Mouse (Mus musculus): Measurements from ENCODE around the gene Rab30. TPM values are rescaled to one million over a fixed set of nuclear protein-coding genes. Genes with fewer than 3 reads are reported as not detected.
A peak's percentile ranks its signal among the peaks of the same experiment; 100 is the strongest.

Gene Rab30
- polyA plus RNA-seq, 2 experiments: 1.9 to 6.8 TPM

DNA sequence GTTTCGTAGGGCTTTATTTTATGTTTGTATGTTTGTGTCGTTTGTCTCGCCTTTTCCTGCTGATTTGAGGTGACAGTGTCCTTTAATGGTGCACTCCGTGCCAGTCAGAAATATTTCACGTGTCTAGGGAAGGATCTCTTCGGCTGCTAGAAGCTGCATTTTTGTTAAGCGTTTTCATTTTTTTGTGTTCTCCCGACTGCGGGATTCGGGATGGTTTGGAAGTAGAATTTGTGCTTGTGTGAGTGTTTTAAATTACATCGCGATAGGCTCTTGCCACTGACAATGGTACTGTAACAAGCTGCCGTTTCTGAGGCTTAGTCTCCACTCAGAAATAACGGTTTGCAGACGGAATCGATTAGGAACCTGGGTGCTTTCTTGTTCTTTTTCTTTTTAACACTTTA, 938 bp downstream of the Rab30 start:
- TF ChIP-seq EP300 (IDR thresholded peaks at IDR 0.05; ENCODE audit: low read depth): no peak
- ATAC-seq (ENCODE audit: insufficient read depth) (no peak), DNase-seq (ENCODE audit: low read depth in 3 of 3, low spot score in 3 of 3) (peak in 1 of 3 experiments; percentile 20)
- H3K27ac ChIP-seq: peak overlapping the region; percentile 90
- H3K4me1 ChIP-seq (replicated peaks; ENCODE audit: control insufficient read depth in 2 of 2, insufficient read depth in 2 of 2, low read length in 1 of 2): peaks cover 22 to 23% of the 10 kb centered on the region in 2 experiments
- WGBS (ENCODE audit: insufficient replicate concordance): under 1% methylated on average over 16 of the region's 16 CpGs
- peak overlapping the region; percentile 83 for H3K9ac ChIP-seq (replicated peaks)
- no peaks in the 10 kb centered on the region for H3K9me3 ChIP-seq (ENCODE audit: control insufficient read depth, low read length)
- peaks cover 18% of the 10 kb centered on the region for H3K36me3 ChIP-seq (replicated peaks; ENCODE audit: control insufficient read depth, insufficient read depth, low read depth)
- H3K27me3 ChIP-seq (ENCODE audit: control insufficient read depth, insufficient read depth, low read length): no peaks in the 10 kb centered on the region; the same call in 1 of the 2 replicates
- H3K4me3 ChIP-seq (ENCODE audit: insufficient read depth in 1 of 2, low read depth in 2 of 2, low read length in 2 of 2): peak overlapping the region; percentile 94 to 95
- H3K4me2 ChIP-seq (ENCODE audit: low read depth): peak overlapping the region; percentile 92

DNA sequence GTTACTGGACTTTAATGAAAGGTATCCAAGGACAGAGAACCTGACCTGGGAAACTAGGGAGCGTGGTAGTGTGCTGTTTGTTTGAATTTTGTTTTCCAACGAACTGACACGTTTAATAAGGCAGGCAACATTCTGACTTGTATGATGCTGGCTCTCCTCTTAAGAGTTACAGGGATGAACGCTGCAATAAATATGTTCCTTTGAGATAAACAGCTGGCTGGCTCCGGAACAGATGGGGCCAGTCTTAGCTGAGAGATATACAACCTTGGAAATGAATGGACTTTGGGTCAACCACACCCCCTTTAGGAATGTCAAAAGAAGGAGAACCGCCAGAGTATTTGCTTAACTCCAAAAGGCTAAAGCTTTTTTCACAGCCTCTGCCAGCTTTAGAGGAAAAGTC, 1.4 kb downstream of the Rab30 start:
- peak overlapping the region; percentile 90 for H3K27ac ChIP-seq
- under 1% methylated on average over 6 of the region's 6 CpGs for WGBS (ENCODE audit: insufficient replicate concordance)
- peak overlapping the region; percentile 83 for H3K9ac ChIP-seq (replicated peaks)
- H3K36me3 ChIP-seq (replicated peaks; ENCODE audit: control insufficient read depth, insufficient read depth, low read depth): peaks cover 14% of the 10 kb centered on the region
- ATAC-seq (ENCODE audit: insufficient read depth): peak; percentile 51
- DNase-seq (ENCODE audit: low read depth in 3 of 3, low spot score in 3 of 3): peak; percentile 75 to 80 (median 77)
- TF ChIP-seq CTCF (IDR thresholded peaks at IDR 0.05; ENCODE audit: low read depth) (no peak), EP300 (IDR thresholded peaks at IDR 0.05; ENCODE audit: low read depth) (peak; percentile 91)
- H3K4me3 ChIP-seq (ENCODE audit: insufficient read depth in 1 of 2, low read depth in 2 of 2, low read length in 2 of 2): peak overlapping the region; percentile 94 to 95
- peak overlapping the region; percentile 92 for H3K4me2 ChIP-seq (ENCODE audit: low read depth)
- no peaks in the 10 kb centered on the region for H3K9me3 ChIP-seq (ENCODE audit: control insufficient read depth, low read length)
- H3K27me3 ChIP-seq (ENCODE audit: control insufficient read depth, insufficient read depth, low read length): no peaks in the 10 kb centered on the region; the same call in 1 of the 2 replicates
- peaks cover 22 to 23% of the 10 kb centered on the region in 2 experiments for H3K4me1 ChIP-seq (replicated peaks; ENCODE audit: control insufficient read depth in 2 of 2, insufficient read depth in 2 of 2, low read length in 1 of 2)

DNA sequence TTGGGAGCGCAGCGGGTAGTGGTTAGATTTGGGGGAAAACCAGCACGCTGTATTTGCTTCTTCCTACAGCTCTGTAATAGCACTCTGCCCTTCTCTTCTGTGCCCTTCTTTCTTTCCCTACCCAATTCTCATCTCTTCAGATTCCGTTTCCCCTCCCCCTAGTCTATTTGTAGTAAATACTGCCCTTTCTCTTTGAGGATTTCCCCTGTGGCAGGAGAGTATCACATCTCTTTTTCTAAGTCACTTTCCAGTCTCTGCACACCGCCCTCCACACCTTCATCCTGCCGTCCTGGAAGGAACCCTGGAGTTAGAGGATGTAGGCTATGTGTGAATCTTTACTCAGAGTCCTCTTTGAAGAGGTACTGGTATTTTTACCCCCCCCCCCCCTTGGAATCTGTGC, 1.9 kb downstream of the Rab30 start:
- H3K36me3 ChIP-seq (replicated peaks; ENCODE audit: control insufficient read depth, insufficient read depth, low read depth): peaks cover 8% of the 10 kb centered on the region
- peak overlapping the region; percentile 83 for H3K9ac ChIP-seq (replicated peaks)
- ATAC-seq (ENCODE audit: insufficient read depth) (no peak), DNase-seq (ENCODE audit: low read depth in 3 of 3, low spot score in 3 of 3) (no peak)
- WGBS (ENCODE audit: insufficient replicate concordance): 25% methylated on average over 6 of the region's 6 CpGs
- H3K9me3 ChIP-seq (ENCODE audit: control insufficient read depth, low read length): no peaks in the 10 kb centered on the region
- H3K27ac ChIP-seq: peak overlapping the region; percentile 6; the same call in 1 of the 2 replicates
- peak overlapping the region; percentile 94 to 95 for H3K4me3 ChIP-seq (ENCODE audit: insufficient read depth in 1 of 2, low read depth in 2 of 2, low read length in 2 of 2)
- no peaks in the 10 kb centered on the region; the same call in 1 of the 2 replicates for H3K27me3 ChIP-seq (ENCODE audit: control insufficient read depth, insufficient read depth, low read length)
- peak overlapping the region; percentile 92 for H3K4me2 ChIP-seq (ENCODE audit: low read depth)
- H3K4me1 ChIP-seq (replicated peaks; ENCODE audit: control insufficient read depth in 2 of 2, insufficient read depth in 2 of 2, low read length in 1 of 2): peaks cover 22 to 23% of the 10 kb centered on the region in 2 experiments
- no peak for TF ChIP-seq CTCF (IDR thresholded peaks at IDR 0.05; ENCODE audit: low read depth)
- TF ChIP-seq EP300 (IDR thresholded peaks at IDR 0.05; ENCODE audit: low read depth): no peak

DNA sequence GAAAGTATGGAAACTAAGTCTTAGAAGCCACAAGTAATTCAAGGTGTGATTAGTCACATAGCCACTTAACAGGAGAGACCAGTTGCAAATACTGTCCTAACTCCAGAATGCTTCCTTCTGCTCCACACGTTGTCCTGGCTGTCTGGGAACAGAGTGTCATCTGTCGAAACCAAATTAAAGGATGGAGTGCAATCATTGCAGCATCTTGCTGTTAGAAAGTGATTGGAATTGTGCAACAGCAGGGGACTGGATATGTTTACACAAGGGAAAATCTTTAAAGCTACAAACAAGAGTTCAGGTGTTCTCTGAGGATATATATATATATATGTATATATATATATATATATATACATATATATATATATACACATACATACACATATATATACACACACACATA, 9.0 kb downstream of the Rab30 start:
- no peaks in the 10 kb centered on the region for H3K9me3 ChIP-seq (ENCODE audit: control insufficient read depth, low read length)
- no peak overlapping the region for H3K27ac ChIP-seq
- no peaks in the 10 kb centered on the region for H3K36me3 ChIP-seq (replicated peaks; ENCODE audit: control insufficient read depth, insufficient read depth, low read depth)
- H3K27me3 ChIP-seq (ENCODE audit: control insufficient read depth, insufficient read depth, low read length): no peaks in the 10 kb centered on the region
- H3K4me3 ChIP-seq (ENCODE audit: insufficient read depth in 1 of 2, low read depth in 2 of 2, low read length in 2 of 2): no peak overlapping the region
- H3K4me2 ChIP-seq (ENCODE audit: low read depth): no peak overlapping the region
- H3K9ac ChIP-seq (replicated peaks): no peak overlapping the region
- TF ChIP-seq EP300 (IDR thresholded peaks at IDR 0.05; ENCODE audit: low read depth) (no peak), CTCF (IDR thresholded peaks at IDR 0.05; ENCODE audit: low read depth) (no peak)
- ATAC-seq (ENCODE audit: insufficient read depth): no peak
- H3K4me1 ChIP-seq (replicated peaks; ENCODE audit: control insufficient read depth in 2 of 2, insufficient read depth in 2 of 2, low read length in 1 of 2): no peaks in the 10 kb centered on the region
- no peak for DNase-seq (ENCODE audit: low read depth in 3 of 3, low spot score in 3 of 3)
- WGBS (ENCODE audit: insufficient replicate concordance): 51% methylated on average over 2 of the region's 2 CpGs

DNA sequence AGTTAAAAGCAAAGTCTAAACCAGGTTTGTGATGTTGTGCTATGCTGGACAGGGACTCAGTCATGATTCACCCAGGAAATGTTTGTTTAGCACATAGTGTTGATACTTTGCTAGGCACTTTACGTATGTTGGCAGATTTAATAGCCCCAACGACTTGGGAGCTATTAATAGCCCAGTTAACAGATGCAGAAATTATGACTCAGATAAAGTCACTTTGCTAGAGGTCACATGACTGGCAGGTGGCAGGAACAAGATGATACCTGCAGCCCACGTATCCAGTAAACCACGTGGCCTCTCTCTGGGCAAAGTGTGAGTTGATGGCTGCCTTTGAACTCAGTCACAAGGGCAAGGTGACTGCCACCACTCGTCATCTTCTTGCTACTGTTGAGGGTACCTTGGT, 16.7 kb downstream of the Rab30 start:
- H3K27ac ChIP-seq: no peak overlapping the region
- ATAC-seq (ENCODE audit: insufficient read depth) (no peak), DNase-seq (ENCODE audit: low read depth in 3 of 3, low spot score in 3 of 3) (no peak)
- 47% methylated on average over 5 of the region's 5 CpGs for WGBS (ENCODE audit: insufficient replicate concordance)
- no peaks in the 10 kb centered on the region for H3K36me3 ChIP-seq (replicated peaks; ENCODE audit: control insufficient read depth, insufficient read depth, low read depth)
- no peaks in the 10 kb centered on the region for H3K4me1 ChIP-seq (replicated peaks; ENCODE audit: control insufficient read depth in 2 of 2, insufficient read depth in 2 of 2, low read length in 1 of 2)
- H3K4me3 ChIP-seq (ENCODE audit: insufficient read depth in 1 of 2, low read depth in 2 of 2, low read length in 2 of 2): no peak overlapping the region
- no peaks in the 10 kb centered on the region for H3K9me3 ChIP-seq (ENCODE audit: control insufficient read depth, low read length)
- no peak overlapping the region for H3K9ac ChIP-seq (replicated peaks)
- H3K4me2 ChIP-seq (ENCODE audit: low read depth): no peak overlapping the region
- H3K27me3 ChIP-seq (ENCODE audit: control insufficient read depth, insufficient read depth, low read length): no peaks in the 10 kb centered on the region
- TF ChIP-seq CTCF (IDR thresholded peaks at IDR 0.05; ENCODE audit: low read depth) (no peak), EP300 (IDR thresholded peaks at IDR 0.05; ENCODE audit: low read depth) (no peak)

Measured in liver, embryonic 14.5 days (tissue).